Mouse (Mus musculus) layer of hippocampus, adult 2 months (tissue): ENCODE measurements around the gene Tmsb15a. TPM values are rescaled to one million over a fixed set of nuclear protein-coding genes. Genes with fewer than 3 reads are reported as not detected.

Experiments
- DNase-seq, 2 experiments: peaks; one replicate each; pipeline ENCODE4 v3.0.0; 2022; ENCODE audit warnings: low spot score in 2 of 2
- H3K27ac ChIP-seq: fragments of 200-600 bp; 2 replicates; pipeline ENCODE4 v1.8.1; 2022
- H3K4me3 ChIP-seq: fragments of 200-600 bp; 2 replicates; pipeline ENCODE4 v1.8.1; 2022; ENCODE audit warnings: mild to moderate bottlenecking
- CTCF ChIP-seq: fragments of 200-600 bp; conservative IDR thresholded peaks from 2 replicates; pipeline ENCODE4 v1.8.1; 2022; ENCODE audit warnings: antibody characterized with exemption, mild to moderate bottlenecking, moderate library complexity
- microRNA-seq, 2 experiments: library from miRNA; unstranded; fragments of <30 nt; microRNA quantifications; one replicate each; pipeline ENCODE4 v1.2.0; 2021
- total RNA-seq, 2 experiments: library from RNA; stranded (reverse); gene quantifications; 2 replicates each; pipeline ENCODE4 v1.2.3; 2021

Gene Tmsb15a
- total RNA-seq, 2 experiments from 2014 or later, result not detected

GRCm38 (mm10) chrX:135687802-135688201, 37.3 kb downstream of the Tmsb15a start:
- Histone ChIP-seq H3K27ac (no peak overlapping the region), H3K4me3 (no peak overlapping the region)
- TF ChIP-seq CTCF, result no peak
- DNase-seq, result no peak

GRCm38 (mm10) chrX:135681858-135682257, 43.2 kb downstream of the Tmsb15a start:
- no peak overlapping the region for H3K27ac ChIP-seq
- no peak for DNase-seq
- TF ChIP-seq CTCF, result no peak
- H3K4me3 ChIP-seq, result no peak overlapping the region

Small RNA genes lying within 50 kb of the gene (microRNA-seq; reads per million reads assigned to microRNA genes)
- gene Mir7646, result 0 reads per million in 2 experiments

Other genes with a start within 250 kb of the Tmsb15a start
- not detected for gene AV320801, start 230.7 kb downstream of the Tmsb15a start, total RNA-seq
- gene Nxf7, start 126.5 kb downstream of the Tmsb15a start, total RNA-seq, result under 1 TPM in 1 of 2 experiments, not detected in 1; 0.37 TPM
- gene Prame, start 97.6 kb downstream of the Tmsb15a start, total RNA-seq, result not detected
- gene Tcp11x2, start 31.5 kb downstream of the Tmsb15a start, total RNA-seq, result not detected
- gene Armcx5, start 17.5 kb upstream of the Tmsb15a start, total RNA-seq, result 10 to 100 TPM; 27.0 to 30.7 TPM
- gene Gprasp1, start 17.5 kb upstream of the Tmsb15a start, total RNA-seq, result 100 to 1,000 TPM; 310 to 332 TPM
- gene Bhlhb9, start 72.3 kb upstream of the Tmsb15a start, total RNA-seq, result 10 to 100 TPM; 69.0 to 72.4 TPM
- 100 to 1,000 TPM; 163 to 214 TPM for gene Gprasp2, start 113.8 kb upstream of the Tmsb15a start, total RNA-seq